Mouse (Mus musculus) induced T-regulatory cell, adult 2 months (primary cell): ENCODE data around the gene Zic1.

Source experiments
- DNase-seq: peaks from one replicate; pipeline ENCODE4 v3.0.0-alpha.2; 2012; ENCODE audit warnings: low read depth

Zic1 gene

GRCm38 (mm10) chr9:91353551-91354433 lies 11.8 kb downstream of the Zic1 start:
- DNase-seq, result no peak

GRCm38 (mm10) chr9:91352786-91353185 lies 12.8 kb downstream of the Zic1 start:
- DNase-seq, result no peak

- DNase-seq, result no peak
Measured at GRCm38 (mm10) chr9:91351961-91352411, 13.6 kb downstream of the Zic1 start.

GRCm38 (mm10) chr9:91351361-91351760 lies 14.2 kb downstream of the Zic1 start:
- DNase-seq, result no peak

GRCm38 (mm10) chr9:91350861-91351291 lies 14.7 kb downstream of the Zic1 start:
- DNase-seq, result no peak

GRCm38 (mm10) chr9:91350211-91350791 lies 15.3 kb downstream of the Zic1 start:
- DNase-seq, result no peak

GRCm38 (mm10) chr9:91348746-91349145 lies 16.9 kb downstream of the Zic1 start:
- DNase-seq, result no peak

GRCm38 (mm10) chr9:91347591-91347990 lies 18.0 kb downstream of the Zic1 start:
- no peak for DNase-seq
